Mouse (Mus musculus) liver, embryonic 14.5 days (tissue): Measurements from ENCODE around the gene Kcnk2.

Experiments used
- CTCF ChIP-seq: IDR thresholded peaks from 2 replicates; pipeline ENCODE4 v1.5.1; 2016; ENCODE audit warnings: antibody characterized with exemption, low read depth, control low read depth
- EP300 ChIP-seq: IDR thresholded peaks from 2 replicates; pipeline ENCODE4 v1.6.1; 2016; ENCODE audit warnings: antibody characterized with exemption, low read depth

DNA sequence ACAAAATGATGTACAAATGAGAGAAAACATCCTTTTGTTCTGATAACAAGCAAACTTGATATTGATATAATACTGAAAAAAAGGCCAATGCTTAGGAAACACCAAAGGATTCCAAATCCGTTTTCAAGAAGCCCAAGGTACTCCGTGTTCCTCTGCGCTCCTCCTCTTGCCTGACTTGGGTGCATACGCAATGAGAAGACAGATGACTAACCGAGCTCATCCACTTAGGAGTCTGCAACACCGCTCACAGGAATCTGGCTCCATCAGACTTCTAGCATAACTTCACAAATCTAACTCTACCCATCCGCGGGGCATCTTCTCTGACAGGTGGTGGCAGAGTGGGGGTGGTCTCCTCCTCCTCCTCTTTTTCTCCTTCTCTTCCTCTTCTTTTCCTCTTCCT, 113.1 kb downstream of the Kcnk2 start:
- TF ChIP-seq CTCF (no peak), EP300 (no peak)
